In the genomic region with DNA sequence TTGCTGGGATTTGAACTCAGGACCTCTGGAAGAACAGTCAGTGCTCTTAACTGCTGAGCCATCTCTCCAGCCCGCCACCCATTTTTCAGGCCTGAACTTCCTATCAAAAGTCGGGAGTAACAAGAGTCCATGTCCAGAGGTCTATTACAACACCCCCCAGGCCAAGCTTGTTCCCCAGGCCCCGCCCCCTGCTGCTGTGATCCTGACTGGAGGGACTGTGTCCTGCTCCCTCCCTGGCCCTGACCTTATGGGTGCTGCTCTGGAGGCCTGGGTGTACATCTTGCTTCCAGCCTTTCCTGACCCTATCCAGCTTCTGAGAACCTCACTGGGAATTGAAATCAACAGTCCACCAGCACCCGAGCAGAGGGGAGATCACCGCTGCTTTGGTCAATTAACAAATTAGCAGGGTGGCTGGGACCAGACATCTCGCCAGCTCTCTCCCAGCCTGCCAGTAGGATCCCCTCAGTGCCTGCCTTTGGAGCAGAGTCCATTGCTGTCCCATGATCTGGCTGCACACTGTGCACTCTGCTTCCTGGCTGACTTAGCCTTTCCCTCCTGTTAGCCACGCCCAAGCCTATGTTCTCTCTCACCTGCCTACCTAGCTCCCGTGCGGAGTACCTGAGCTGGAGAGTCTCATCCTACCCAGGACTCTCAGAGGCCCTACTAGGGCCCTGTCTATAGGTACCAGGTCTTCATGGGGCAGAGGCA, we compare ENCODE assay signal across 10 mouse cellular contexts. TPM values are rescaled to one million over a fixed set of nuclear protein-coding genes. Genes with fewer than 3 reads are reported as not detected.
DNase-seq lines count a peak whose midpoint lies in the region; ATAC-seq lines count a peak whose summit lies in the region.
"Had no signal": no experiment of that assay in that cellular context is flagged by ENCODE, and none has a peak within 500 bp of the region (broad histone marks: within the 10 kb centered on the region; RNA-seq: fewer than 3 reads in every experiment).

No protein-coding gene starts in this region.

- H3K9me3 ChIP-seq in liver, embryonic 12.5 days (replicated peaks): no peaks in the 10 kb centered on the region
- H3K9me3 ChIP-seq in liver, embryonic 11.5 days (ENCODE audit: control insufficient read depth, low read length): no peaks in the 10 kb centered on the region
- H3K9me3 ChIP-seq in hindbrain, embryonic 12.5 days (replicated peaks): no peaks in the 10 kb centered on the region
- H3K9me3 ChIP-seq in neural tube, embryonic 15.5 days (replicated peaks): no peaks in the 10 kb centered on the region
- H3K9me3 ChIP-seq: megakaryocyte, embryonic 14.5 days had no signal

- 60% methylated on average over 9 of the region's 9 CpGs for WGBS in liver, embryonic 12.5 days (ENCODE audit: insufficient replicate concordance)
- WGBS in liver, embryonic 11.5 days: 67% methylated on average over 9 of the region's 9 CpGs
- WGBS in hindbrain, embryonic 12.5 days: 76% methylated on average over 9 of the region's 9 CpGs
- WGBS in neural tube, embryonic 15.5 days: 69% methylated on average over 9 of the region's 9 CpGs

- H3K9ac ChIP-seq in liver, embryonic 12.5 days: no peak overlapping the region
- no peak overlapping the region for H3K9ac ChIP-seq in liver, embryonic 11.5 days (ENCODE audit: low read depth, low read length)
- no peak overlapping the region for H3K9ac ChIP-seq in hindbrain, embryonic 12.5 days
- H3K9ac ChIP-seq in neural tube, embryonic 15.5 days (replicated peaks): no peak overlapping the region

- H3K36me3 ChIP-seq in liver, embryonic 12.5 days: no peaks in the 10 kb centered on the region
- H3K36me3 ChIP-seq in liver, embryonic 11.5 days (ENCODE audit: control insufficient read depth, insufficient read depth, low read length): no peaks in the 10 kb centered on the region
- peaks cover 4% of the 10 kb centered on the region; the same call in 1 of the 2 replicates for H3K36me3 ChIP-seq in hindbrain, embryonic 12.5 days
- H3K36me3 ChIP-seq in neural tube, embryonic 15.5 days: peaks cover 39% of the 10 kb centered on the region

- no peak overlapping the region for H3K4me3 ChIP-seq in liver, embryonic 12.5 days
- no peak overlapping the region for H3K4me3 ChIP-seq in liver, embryonic 11.5 days (ENCODE audit: low read depth, low read length)
- H3K4me3 ChIP-seq in hindbrain, embryonic 12.5 days: no peak overlapping the region
- H3K4me3 ChIP-seq in neural tube, embryonic 15.5 days (replicated peaks): no peak overlapping the region
- H3K4me3 ChIP-seq: megakaryocyte, embryonic 14.5 days had no signal

- H3K27ac ChIP-seq in liver, embryonic 12.5 days: 0 out of 2 replicates have a peak overlapping the region, but pooled peaks have one; percentile 39
- no peak overlapping the region for H3K27ac ChIP-seq in liver, embryonic 11.5 days (ENCODE audit: low read depth, low read length)
- H3K27ac ChIP-seq in hindbrain, embryonic 12.5 days: peak overlapping the region; percentile 85; the same call in 1 of the 2 replicates
- H3K27ac ChIP-seq in neural tube, embryonic 15.5 days (replicated peaks): peak overlapping the region; percentile 81

- no peak overlapping the region for H3K4me2 ChIP-seq in liver, embryonic 12.5 days
- H3K4me2 ChIP-seq in liver, embryonic 11.5 days: no peak overlapping the region
- H3K4me2 ChIP-seq in hindbrain, embryonic 12.5 days (replicated peaks): no peak overlapping the region
- peak overlapping the region; percentile 15; the same call in 1 of the 2 replicates for H3K4me2 ChIP-seq in neural tube, embryonic 15.5 days

- no peak for DNase-seq in liver, embryonic 11.5 days (ENCODE audit: low spot score)
- peak; percentile 48 for DNase-seq in kidney, postnatal 10 days
- DNase-seq in thymus, postnatal 36 days: no peak
- DNase-seq in cerebellum, adult 18-20 months: no peak
- DNase-seq: adrenal gland, postnatal 36 days; right cerebral cortex, postnatal 14 days had no signal

- H3K27me3 ChIP-seq in liver, embryonic 12.5 days (replicated peaks): peaks cover 74% of the 10 kb centered on the region
- H3K27me3 ChIP-seq in liver, embryonic 11.5 days (replicated peaks; ENCODE audit: control insufficient read depth, insufficient read depth, low read length): peaks cover 33% of the 10 kb centered on the region
- H3K27me3 ChIP-seq in hindbrain, embryonic 12.5 days: peaks cover 21% of the 10 kb centered on the region
- H3K27me3 ChIP-seq in neural tube, embryonic 15.5 days (replicated peaks): 0 out of 2 replicates have a peak, but pooled peaks cover 2% of the 10 kb centered on the region

- ATAC-seq in liver, embryonic 12.5 days: no peak
- no peak for ATAC-seq in liver, embryonic 11.5 days (replicated peaks; ENCODE audit: low FRiP score)
- ATAC-seq in hindbrain, embryonic 12.5 days (ENCODE audit: low FRiP score): no peak
- ATAC-seq in neural tube, embryonic 15.5 days (ENCODE audit: low FRiP score): no peak

- peaks cover 17% of the 10 kb centered on the region; the same call in 1 of the 2 replicates for H3K4me1 ChIP-seq in liver, embryonic 12.5 days
- H3K4me1 ChIP-seq in liver, embryonic 11.5 days (replicated peaks; ENCODE audit: control insufficient read depth, insufficient read depth, low read length): peaks cover 22% of the 10 kb centered on the region
- H3K4me1 ChIP-seq in hindbrain, embryonic 12.5 days: peaks cover 54% of the 10 kb centered on the region
- H3K4me1 ChIP-seq in neural tube, embryonic 15.5 days: peaks cover 35% of the 10 kb centered on the region

RNA-seq across cellular contexts. Expression of a gene that starts 30.4 kb away (rescaled TPM):
- 24.8 and 27.1 TPM in 2 replicates for polyA plus RNA-seq in liver, embryonic 12.5 days (2016; fragmentation: Nextera tagmentation; extraction: Ambion mirVana)
- 45.5 and 45.8 TPM in 2 replicates for polyA plus RNA-seq in liver, embryonic 11.5 days (2014; fragmentation: Nextera tagmentation; extraction: Ambion mirVana)
- 59.1 and 66.3 TPM in 2 replicates for polyA plus RNA-seq in hindbrain, embryonic 12.5 days (2016; fragmentation: Nextera tagmentation; extraction: Ambion mirVana)
- polyA plus RNA-seq in neural tube, embryonic 15.5 days (2015; fragmentation: Nextera tagmentation; extraction: Ambion mirVana): 43.8 and 44.8 TPM in 2 replicates

RNA-seq across cellular contexts. Expression of a gene that starts 31.4 kb away (rescaled TPM):
- polyA plus RNA-seq in liver, embryonic 12.5 days (2016; fragmentation: Nextera tagmentation; extraction: Ambion mirVana): 2.4 and 3.1 TPM in 2 replicates
- polyA plus RNA-seq in liver, embryonic 11.5 days (2014; fragmentation: Nextera tagmentation; extraction: Ambion mirVana): 9.3 and 10.0 TPM in 2 replicates
- polyA plus RNA-seq in hindbrain, embryonic 12.5 days (2016; fragmentation: Nextera tagmentation; extraction: Ambion mirVana): 44.4 and 47.5 TPM in 2 replicates
- 72.4 and 86.9 TPM in 2 replicates for polyA plus RNA-seq in neural tube, embryonic 15.5 days (2015; fragmentation: Nextera tagmentation; extraction: Ambion mirVana)

RNA-seq across cellular contexts. Expression of a gene that starts 33.9 kb away (rescaled TPM):
- 214 and 218 TPM in 2 replicates for polyA plus RNA-seq in liver, embryonic 12.5 days (2016; fragmentation: Nextera tagmentation; extraction: Ambion mirVana)
- 369 and 385 TPM in 2 replicates for polyA plus RNA-seq in liver, embryonic 11.5 days (2014; fragmentation: Nextera tagmentation; extraction: Ambion mirVana)
- 380 and 382 TPM in 2 replicates for polyA plus RNA-seq in hindbrain, embryonic 12.5 days (2016; fragmentation: Nextera tagmentation; extraction: Ambion mirVana)
- polyA plus RNA-seq in neural tube, embryonic 15.5 days (2015; fragmentation: Nextera tagmentation; extraction: Ambion mirVana): 421 and 448 TPM in 2 replicates

RNA-seq across cellular contexts. Expression of a gene that starts 34.6 kb away (rescaled TPM):
- 13.0 and 14.4 TPM in 2 replicates for polyA plus RNA-seq in liver, embryonic 12.5 days (2016; fragmentation: Nextera tagmentation; extraction: Ambion mirVana)
- polyA plus RNA-seq in liver, embryonic 11.5 days (2014; fragmentation: Nextera tagmentation; extraction: Ambion mirVana): 18.8 and 19.7 TPM in 2 replicates
- polyA plus RNA-seq in hindbrain, embryonic 12.5 days (2016; fragmentation: Nextera tagmentation; extraction: Ambion mirVana): 31.5 and 31.6 TPM in 2 replicates
- 27.5 and 31.3 TPM in 2 replicates for polyA plus RNA-seq in neural tube, embryonic 15.5 days (2015; fragmentation: Nextera tagmentation; extraction: Ambion mirVana)

RNA-seq across cellular contexts. Expression of a gene that starts 60.0 kb away (rescaled TPM):
- polyA plus RNA-seq in liver, embryonic 12.5 days (2016; fragmentation: Nextera tagmentation; extraction: Ambion mirVana): 36.2 and 40.6 TPM in 2 replicates
- polyA plus RNA-seq in liver, embryonic 11.5 days (2014; fragmentation: Nextera tagmentation; extraction: Ambion mirVana): 36.2 and 39.7 TPM in 2 replicates
- polyA plus RNA-seq in hindbrain, embryonic 12.5 days (2016; fragmentation: Nextera tagmentation; extraction: Ambion mirVana): 62.6 and 72.8 TPM in 2 replicates
- 163 and 195 TPM in 2 replicates for polyA plus RNA-seq in neural tube, embryonic 15.5 days (2015; fragmentation: Nextera tagmentation; extraction: Ambion mirVana)
